Mouse (Mus musculus) neural tube, embryonic 11.5 days (tissue): ENCODE measurements around the gene Fbxl7. TPM values are rescaled to one million over a fixed set of nuclear protein-coding genes. Genes with fewer than 3 reads are reported as not detected.
"Not testable (repeated sequence)": the region's sequence is repeated elsewhere in the genome, so short reads cannot be mapped to it uniquely, and the experiment has no call there.

Source experiments
- ATAC-seq: fragments of 200-750 bp; cut with Nextera tagmentation; 2 replicates; pipeline ENCODE4 v1.8.0; 2017; ENCODE audit warnings: moderate number of reproducible peaks, mild to moderate bottlenecking, moderate TSS enrichment, moderate library complexity; ENCODE audit not compliant: insufficient read depth, low FRiP score, low TSS enrichment
- DNase-seq: peaks from one replicate; pipeline ENCODE4 v3.0.0-alpha.2; 2015; ENCODE audit warnings: low spot score
- H3K27ac ChIP-seq: fragments of 300-500 bp; sonication (generic); 2 replicates; pipeline ENCODE4 v1.5.1; 2014; ENCODE audit warnings: low read depth, mild to moderate bottlenecking, low read length
- H3K27me3 ChIP-seq: fragments of 300-500 bp; sonication (generic); 2 replicates; pipeline ENCODE4 v1.6.1; 2014; ENCODE audit warnings: mild to moderate bottlenecking, low read length, mixed read lengths; ENCODE audit not compliant: control insufficient read depth, insufficient read depth
- H3K36me3 ChIP-seq: fragments of 300-500 bp; sonication (generic); 2 replicates; pipeline ENCODE4 v1.6.1; 2014; ENCODE audit warnings: mild to moderate bottlenecking, low read length, moderate library complexity, mixed read lengths; ENCODE audit not compliant: control insufficient read depth, insufficient read depth
- H3K4me1 ChIP-seq: fragments of 300-500 bp; sonication (generic); 2 replicates; pipeline ENCODE4 v1.6.1; 2014; ENCODE audit warnings: low read length, mixed read lengths; ENCODE audit not compliant: control insufficient read depth, insufficient read depth
- H3K4me2 ChIP-seq: fragments of 300-500 bp; sonication (generic); 2 replicates; pipeline ENCODE4 v1.6.1; 2014; ENCODE audit warnings: low read depth, mild to moderate bottlenecking, moderate library complexity
- H3K4me3 ChIP-seq: fragments of 300-500 bp; sonication (generic); 2 replicates; pipeline ENCODE4 v1.5.1; 2014; ENCODE audit warnings: low read depth, low read length
- H3K9ac ChIP-seq: fragments of 300-500 bp; sonication (generic); 2 replicates; pipeline ENCODE4 v1.6.1; 2014; ENCODE audit warnings: mild to moderate bottlenecking, low read length
- H3K9me3 ChIP-seq: fragments of 300-500 bp; sonication (generic); 2 replicates; pipeline ENCODE4 v1.6.1; 2016; ENCODE audit warnings: low read length; ENCODE audit not compliant: control insufficient read depth
- WGBS: fragments of 180-500 bp; shearing (Covaris S2); extraction: QIAGEN DNeasy Blood & Tissue Kit; methylation state at CpG from one replicate; pipeline ENCODE4 v1.1.7; 2014; 5-methylcytosine and 5-hydroxymethylcytosine counted together
- polyA plus RNA-seq: library from polyadenylated mRNA; unstranded; fragments of >200 nt; fragmentation: Nextera tagmentation; extraction: Ambion mirVana; gene quantifications from 2 replicates; pipeline ENCODE4 v1.2.1, GENCODE M21; 2014

Gene Fbxl7
- polyA plus RNA-seq, 1 experiment from 2014 or later: 18.7 TPM

DNA sequence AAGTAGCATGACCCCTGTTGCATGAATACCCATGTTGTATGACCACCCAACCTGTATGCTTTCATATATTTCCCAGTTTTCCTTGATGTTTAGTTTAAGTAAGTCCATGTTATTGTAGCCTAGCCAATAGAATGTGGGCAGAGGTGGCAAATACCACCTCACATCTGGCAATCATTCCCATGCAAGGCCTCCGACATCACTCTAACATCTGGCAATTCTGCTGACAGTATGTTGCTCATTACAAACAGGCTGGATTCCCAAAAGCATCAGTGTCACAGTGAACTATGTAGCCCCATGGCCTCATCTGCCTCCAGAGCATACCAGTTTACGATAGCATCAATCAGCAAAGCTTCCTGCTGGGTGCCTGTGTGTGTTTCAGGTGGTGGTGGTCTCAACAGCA lies 163.0 kb downstream of the Fbxl7 start:
- Histone ChIP-seq H3K27me3 (no peaks in the 10 kb centered on the region), H3K4me1 (no peaks in the 10 kb centered on the region; the same call in 1 of the 2 replicates), H3K4me3 (no peak overlapping the region), H3K36me3 (no peaks in the 10 kb centered on the region), H3K9me3 (no peaks in the 10 kb centered on the region), H3K9ac (no peak overlapping the region), H3K4me2 (no peak overlapping the region), H3K27ac (no peak overlapping the region)
- no peak for DNase-seq
- no peak for ATAC-seq
- WGBS: 67% methylated on average over 2 of the region's 2 CpGs

DNA sequence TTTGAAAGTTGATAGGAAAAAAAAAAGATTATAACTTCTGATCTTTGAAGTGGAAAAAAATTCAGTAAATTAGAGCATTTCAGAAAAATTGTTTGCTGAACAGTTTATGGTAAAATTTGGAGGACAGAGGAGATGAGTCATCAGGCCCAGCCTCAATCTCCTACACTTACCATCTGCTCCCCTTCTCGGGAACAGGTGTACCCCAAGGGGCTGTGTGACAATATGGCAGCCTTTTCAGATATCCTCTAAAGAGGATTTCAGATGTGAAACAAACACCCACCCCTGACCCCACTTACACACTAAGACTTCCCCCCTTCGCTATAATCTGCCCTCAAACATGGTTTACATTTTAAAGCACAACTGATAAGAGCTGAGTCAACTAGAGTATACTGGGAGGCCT lies 164.6 kb downstream of the Fbxl7 start:
- 91% methylated on average over 2 of the region's 2 CpGs for WGBS
- DNase-seq: no peak

DNA sequence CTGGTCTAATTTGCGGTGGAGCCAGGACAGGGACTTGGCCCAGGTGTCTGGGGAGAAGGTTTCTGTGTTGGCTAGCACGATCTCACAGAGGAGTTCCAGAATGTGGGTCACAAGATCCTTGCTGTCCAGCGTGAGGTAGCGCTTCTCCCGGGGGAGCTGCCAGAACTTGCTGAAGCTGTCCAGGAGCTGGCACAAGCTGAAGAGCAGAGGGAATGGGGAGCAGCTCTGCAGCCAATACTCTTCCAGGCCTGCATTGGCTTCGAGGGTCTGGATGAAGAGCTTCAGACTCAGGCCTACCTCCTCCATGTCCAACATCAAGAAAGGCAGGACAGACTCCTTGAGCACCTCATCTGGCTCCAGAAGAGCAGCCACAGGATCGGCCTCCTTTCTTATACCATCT lies 166.0 kb downstream of the Fbxl7 start:
- not testable (repeated sequence) for H3K9ac ChIP-seq, H3K4me2 ChIP-seq, DNase-seq, ATAC-seq, H3K9me3 ChIP-seq, H3K4me1 ChIP-seq, H3K36me3 ChIP-seq, H3K4me3 ChIP-seq, H3K27me3 ChIP-seq, H3K27ac ChIP-seq
- 98% methylated on average over 3 of the region's 7 CpGs for WGBS

More for the DNA sequence above, 164.6 kb downstream of the Fbxl7 start:
- Histone ChIP-seq H3K27ac (no peak overlapping the region), H3K9ac (no peak overlapping the region), H3K27me3 (no peaks in the 10 kb centered on the region), H3K4me1 (no peaks in the 10 kb centered on the region; the same call in 1 of the 2 replicates), H3K36me3 (no peaks in the 10 kb centered on the region), H3K9me3 (no peaks in the 10 kb centered on the region), H3K4me3 (no peak overlapping the region), H3K4me2 (no peak overlapping the region)
- ATAC-seq: no peak

DNA sequence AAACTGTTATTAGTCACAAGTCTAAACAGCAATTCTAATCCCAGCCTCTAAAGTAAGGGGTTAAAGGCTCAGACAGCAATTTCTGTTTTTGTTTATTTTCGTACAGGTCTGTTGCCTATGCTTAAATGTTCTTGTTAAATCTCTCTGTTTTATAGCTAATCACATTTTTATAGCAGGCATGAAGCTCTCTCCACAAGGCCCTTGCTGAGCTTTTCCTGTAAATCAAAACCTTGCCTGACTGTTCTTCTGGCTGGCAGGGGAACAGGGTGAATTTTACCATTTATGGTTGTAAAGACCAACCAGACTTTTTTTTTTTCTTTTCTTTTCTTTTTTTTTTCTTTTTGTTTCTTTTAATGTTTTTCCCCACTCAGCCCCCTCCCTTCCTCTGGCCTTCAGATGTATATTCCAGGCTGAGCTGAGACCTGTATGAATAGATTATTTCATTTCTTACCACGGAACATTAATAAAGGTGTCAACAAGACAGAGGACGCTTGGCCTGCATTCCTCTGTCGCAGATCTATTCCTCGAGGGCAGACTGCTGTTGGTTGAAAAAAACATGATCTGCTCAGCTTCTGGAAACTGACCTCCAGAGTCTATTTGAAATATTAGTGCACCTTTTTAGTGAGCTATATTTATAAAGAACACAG lies 176.9 kb downstream of the Fbxl7 start:
- WGBS: 32% methylated on average over 5 of the region's 5 CpGs
- peak overlapping the region; percentile 50; the same call in 1 of the 2 replicates for H3K27ac ChIP-seq
- H3K4me1 ChIP-seq: peaks cover 6% of the 10 kb centered on the region
- ATAC-seq: no peak
- H3K9me3 ChIP-seq: no peaks in the 10 kb centered on the region
- no peak overlapping the region for H3K4me3 ChIP-seq
- no peaks in the 10 kb centered on the region for H3K27me3 ChIP-seq
- no peaks in the 10 kb centered on the region for H3K36me3 ChIP-seq
- no peak overlapping the region for H3K4me2 ChIP-seq
- DNase-seq: no peak
- no peak overlapping the region for H3K9ac ChIP-seq

DNA sequence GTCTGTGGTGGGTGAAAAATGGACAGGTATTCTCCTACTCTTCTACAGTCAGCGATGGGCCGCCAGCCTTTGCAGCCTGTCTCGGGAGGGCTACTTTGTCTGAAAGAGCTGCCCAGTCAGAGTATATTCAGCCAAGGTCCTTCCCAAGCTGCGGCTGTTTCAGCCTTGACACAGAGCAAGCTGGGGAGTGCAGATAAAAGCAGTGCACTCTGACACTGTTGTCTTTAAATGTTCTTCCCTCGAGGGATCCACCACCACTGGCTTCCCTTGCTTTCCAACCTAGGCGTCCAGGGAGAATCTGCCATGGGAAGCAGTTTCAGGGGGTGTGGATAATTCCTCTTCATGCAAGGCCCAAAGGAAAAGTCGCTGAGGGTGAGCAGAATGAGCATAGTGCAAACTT lies 177.4 kb downstream of the Fbxl7 start:
- Histone ChIP-seq H3K27me3 (no peaks in the 10 kb centered on the region), H3K4me1 (peaks cover 6% of the 10 kb centered on the region), H3K4me3 (no peak overlapping the region), H3K27ac (peak overlapping the region; percentile 50; the same call in 1 of the 2 replicates), H3K9ac (no peak overlapping the region), H3K9me3 (no peaks in the 10 kb centered on the region), H3K4me2 (no peak overlapping the region), H3K36me3 (no peaks in the 10 kb centered on the region)
- ATAC-seq (no peak), DNase-seq (peak; percentile 13)
- WGBS: 48% methylated on average over 7 of the region's 7 CpGs

- H3K4me2 ChIP-seq: no peak overlapping the region
- H3K9me3 ChIP-seq: no peaks in the 10 kb centered on the region
- no peak for ATAC-seq
- H3K36me3 ChIP-seq: no peaks in the 10 kb centered on the region
- H3K4me1 ChIP-seq: peaks cover 6% of the 10 kb centered on the region
- no peak overlapping the region for H3K9ac ChIP-seq
- 96% methylated on average over 2 of the region's 2 CpGs for WGBS
- no peak for DNase-seq
- H3K27ac ChIP-seq: no peak overlapping the region
- H3K4me3 ChIP-seq: no peak overlapping the region
- no peaks in the 10 kb centered on the region for H3K27me3 ChIP-seq
Measured at GRCm38 (mm10) chr15:26716181-26716580, 179.2 kb downstream of the Fbxl7 start.

GRCm38 (mm10) chr15:26715635-26716034 lies 179.7 kb downstream of the Fbxl7 start:
- no peak for DNase-seq
- no peak for ATAC-seq

GRCm38 (mm10) chr15:26712271-26712670 lies 183.1 kb downstream of the Fbxl7 start:
- no peaks in the 10 kb centered on the region for H3K27me3 ChIP-seq
- no peak for ATAC-seq
- 85% methylated on average over 7 of the region's 7 CpGs for WGBS

More at GRCm38 (mm10) chr15:26715635-26716034, 179.7 kb downstream of the Fbxl7 start:
- Histone ChIP-seq H3K4me2 (no peak overlapping the region), H3K4me3 (no peak overlapping the region), H3K27me3 (no peaks in the 10 kb centered on the region), H3K27ac (no peak overlapping the region), H3K9ac (no peak overlapping the region), H3K36me3 (no peaks in the 10 kb centered on the region), H3K4me1 (peaks cover 6% of the 10 kb centered on the region), H3K9me3 (no peaks in the 10 kb centered on the region)
- WGBS: 85% methylated on average over 5 of the region's 5 CpGs

GRCm38 (mm10) chr15:26704966-26705365 lies 190.4 kb downstream of the Fbxl7 start:
- no peak overlapping the region for H3K9ac ChIP-seq
- no peaks in the 10 kb centered on the region for H3K36me3 ChIP-seq
- 78% methylated on average over 2 of the region's 2 CpGs for WGBS

More at GRCm38 (mm10) chr15:26712271-26712670, 183.1 kb downstream of the Fbxl7 start:
- Histone ChIP-seq H3K9ac (no peak overlapping the region), H3K27ac (no peak overlapping the region), H3K4me1 (no peaks in the 10 kb centered on the region), H3K36me3 (no peaks in the 10 kb centered on the region), H3K4me2 (no peak overlapping the region), H3K9me3 (no peaks in the 10 kb centered on the region), H3K4me3 (no peak overlapping the region)
- no peak for DNase-seq

More at GRCm38 (mm10) chr15:26704966-26705365, 190.4 kb downstream of the Fbxl7 start:
- Histone ChIP-seq H3K27me3 (no peaks in the 10 kb centered on the region), H3K4me3 (no peak overlapping the region), H3K4me1 (no peaks in the 10 kb centered on the region), H3K27ac (no peak overlapping the region), H3K4me2 (no peak overlapping the region), H3K9me3 (no peaks in the 10 kb centered on the region)
- ATAC-seq: no peak
- DNase-seq: no peak
